Mouse (Mus musculus): ENCODE measurements around the gene Nploc4. TPM values are rescaled to one million over a fixed set of nuclear protein-coding genes. Genes with fewer than 3 reads are reported as not detected.

Gene Nploc4
- total and polyA plus RNA-seq, 2 experiments: 24.6 to 58.9 TPM

DNA sequence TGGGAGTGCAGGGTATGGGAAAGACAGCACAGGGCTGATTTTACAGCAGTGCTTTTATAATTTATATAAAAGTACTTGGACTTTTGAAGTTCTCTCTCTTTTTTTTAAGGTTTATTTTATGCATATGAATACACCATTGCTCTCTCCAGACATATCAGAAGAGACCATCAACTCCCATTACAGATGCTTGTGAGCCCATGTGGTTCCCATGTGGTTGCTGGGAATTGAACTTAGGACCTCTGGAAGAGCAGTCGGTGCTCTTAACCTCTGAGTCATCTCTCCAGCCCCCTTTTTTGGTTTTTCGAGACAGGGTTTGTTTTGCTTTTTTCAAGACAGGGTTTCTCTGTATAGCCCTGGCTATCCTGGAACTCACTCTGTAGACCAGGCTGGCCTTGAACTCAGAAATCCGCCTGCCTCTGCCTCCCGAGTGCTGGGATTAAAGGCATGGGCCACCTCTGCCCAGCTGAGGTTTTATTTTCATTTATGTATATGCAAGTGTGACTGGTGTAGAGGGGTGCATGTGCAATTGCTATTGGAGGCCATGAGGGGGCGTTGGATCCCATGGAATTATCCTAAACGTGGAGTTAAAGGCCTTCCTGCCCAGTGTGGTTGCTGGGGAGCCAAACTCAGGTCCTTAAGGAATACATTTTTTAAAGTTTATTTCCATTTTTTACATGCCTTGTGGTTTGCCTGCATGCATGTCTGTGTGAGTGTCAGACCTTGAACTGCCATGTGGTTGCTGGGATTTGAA is 21.5 kb upstream of the Nploc4 start:
- Histone ChIP-seq H3K9ac (ENCODE audit: low read depth, low read length) (peak overlapping the region; percentile 88), H3K27ac (replicated peaks; ENCODE audit: insufficient read depth, low read depth, low read length) (no peak overlapping the region)
- WGBS: 44% methylated on average over 6 of the region's 6 CpGs

DNA sequence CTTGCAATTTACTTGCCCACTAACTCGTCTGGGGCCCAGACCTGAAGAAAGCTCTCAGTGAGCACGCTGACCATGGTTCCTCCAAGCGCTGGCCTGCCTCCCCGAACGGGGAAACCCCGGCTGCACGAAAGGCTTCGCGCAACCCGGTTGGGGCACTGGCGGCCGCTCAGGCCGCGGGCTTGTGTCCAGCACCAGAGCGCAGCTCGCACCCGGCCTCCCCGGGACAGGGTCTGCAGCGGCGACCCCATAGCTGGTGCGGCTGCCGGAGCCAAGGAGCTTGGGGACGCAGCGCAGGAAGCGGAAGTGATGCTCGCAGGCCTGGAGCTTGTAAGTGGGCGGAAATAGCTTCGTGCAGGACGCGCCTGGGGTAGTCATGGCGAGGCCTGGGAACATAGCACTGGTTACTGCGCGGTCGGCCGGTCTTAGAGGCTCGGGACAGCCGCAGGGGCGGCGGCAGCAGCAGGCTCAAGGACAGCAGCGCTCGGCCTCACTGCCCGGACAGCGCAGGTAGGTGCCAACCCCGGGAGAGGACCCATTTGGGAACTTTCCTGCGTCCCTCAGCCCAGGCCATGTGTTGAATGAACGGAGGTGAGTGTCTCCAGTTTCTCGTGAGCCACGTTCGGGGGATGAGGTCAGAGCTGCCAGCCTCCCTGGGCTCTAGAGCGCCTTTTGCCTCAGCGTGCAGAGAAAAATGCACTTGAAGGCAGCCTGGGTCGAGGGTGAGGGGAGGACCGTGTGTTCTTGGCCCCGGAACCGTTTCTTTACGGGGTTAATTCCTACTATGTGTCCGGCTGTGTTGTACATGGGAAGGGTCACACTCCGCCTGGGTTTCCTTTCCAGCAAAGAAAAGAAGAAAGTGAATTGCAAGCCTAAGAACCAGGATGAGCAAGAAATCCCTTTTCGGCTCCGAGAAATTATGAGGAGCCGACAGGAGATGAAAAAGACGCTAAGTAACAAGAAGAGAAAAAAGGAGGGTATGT is 20.6 kb upstream of the Nploc4 start, which contains the start of the genes Oxld1 and Ccdc137:
Oxld1 (minus strand) TSS at position 297 of the 980 bp plus-strand sequence.
Ccdc137 (plus strand) TSS at position 344 of the 980 bp plus-strand sequence.
- Histone ChIP-seq H3K36me3 (ENCODE audit: control insufficient read depth, insufficient read depth, low read length) (no peaks in the 10 kb centered on the region), H3K4me3 (ENCODE audit: insufficient read depth, low read depth, low read length) (peak within 1 kb of the TSS; percentile 76), H3K9ac (ENCODE audit: low read depth, low read length) (peak within 1 kb of the TSS; percentile 88), H3K27ac (replicated peaks; ENCODE audit: insufficient read depth, low read depth, low read length) (peak within 1 kb of the TSS; percentile 74), H3K27me3 (ENCODE audit: control insufficient read depth, insufficient read depth, low read length) (no peaks in the 10 kb centered on the region), H3K4me1 (ENCODE audit: control insufficient read depth, insufficient read depth, low read length) (peaks cover 4% of the 10 kb centered on the region; the same call in 1 of the 2 replicates), H3K79me2 (ENCODE audit: control insufficient read depth, insufficient read depth, low read length) (0 out of 2 replicates have a peak, but pooled peaks cover 6% of the 10 kb centered on the region)
- peak; percentile 61; the same call in 1 of the 2 replicates for TF ChIP-seq POLR2A (IDR thresholded peaks at IDR 0.05; ENCODE audit: extremely low read depth, insufficient read depth, low read length)
- TF ChIP-seq CTCF (IDR thresholded peaks at IDR 0.05; ENCODE audit: low read depth, low read length): no peak
- peak; percentile 79 for DNase-seq (ENCODE audit: extremely low read depth, low read depth, low spot score)
- WGBS: 4% methylated on average over 62 of the region's 62 CpGs

More for the DNA sequence above, 21.5 kb upstream of the Nploc4 start:
- no peak for TF ChIP-seq POLR2A (IDR thresholded peaks at IDR 0.05; ENCODE audit: extremely low read depth, insufficient read depth, low read length)
- peak; percentile 57; the same call in 1 of the 2 replicates for TF ChIP-seq CTCF (IDR thresholded peaks at IDR 0.05; ENCODE audit: low read depth, low read length)
- Histone ChIP-seq H3K4me3 (ENCODE audit: insufficient read depth, low read depth, low read length) (no peak overlapping the region), H3K36me3 (ENCODE audit: control insufficient read depth, insufficient read depth, low read length) (no peaks in the 10 kb centered on the region), H3K4me1 (ENCODE audit: control insufficient read depth, insufficient read depth, low read length) (peaks cover 4% of the 10 kb centered on the region; the same call in 1 of the 2 replicates), H3K27me3 (ENCODE audit: control insufficient read depth, insufficient read depth, low read length) (no peaks in the 10 kb centered on the region), H3K79me2 (ENCODE audit: control insufficient read depth, insufficient read depth, low read length) (0 out of 2 replicates have a peak, but pooled peaks cover 6% of the 10 kb centered on the region)
- no peak for DNase-seq (ENCODE audit: extremely low read depth, low read depth, low spot score)

DNA sequence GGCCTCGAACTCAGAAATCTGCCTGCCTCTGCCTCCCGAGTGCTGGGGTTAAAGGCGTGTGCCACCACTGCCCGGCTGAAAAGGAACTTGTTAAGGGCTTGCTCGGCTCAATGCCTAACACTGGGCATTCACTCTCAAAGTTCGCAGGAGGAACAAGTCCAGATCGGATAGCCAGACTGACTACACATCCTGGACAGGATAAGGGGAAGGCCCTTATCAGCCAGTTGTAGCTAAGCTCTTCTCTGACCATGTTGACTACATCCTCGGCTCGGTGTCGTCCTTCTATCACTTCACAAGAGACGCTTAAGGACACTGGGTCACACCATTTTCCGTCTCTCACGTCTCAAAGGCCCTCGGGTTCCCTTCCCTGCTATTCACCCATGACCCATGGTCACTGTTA is 19.9 kb upstream of the Nploc4 start:
- TF ChIP-seq CTCF (IDR thresholded peaks at IDR 0.05; ENCODE audit: low read depth, low read length): no peak
- no peak for TF ChIP-seq POLR2A (IDR thresholded peaks at IDR 0.05; ENCODE audit: extremely low read depth, insufficient read depth, low read length)
- DNase-seq (ENCODE audit: extremely low read depth, low read depth, low spot score): peak; percentile 66
- WGBS: 5% methylated on average over 14 of the region's 14 CpGs
- Histone ChIP-seq H3K4me3 (ENCODE audit: insufficient read depth, low read depth, low read length) (peak overlapping the region; percentile 76), H3K27ac (replicated peaks; ENCODE audit: insufficient read depth, low read depth, low read length) (peak overlapping the region; percentile 74), H3K36me3 (ENCODE audit: control insufficient read depth, insufficient read depth, low read length) (no peaks in the 10 kb centered on the region), H3K9ac (ENCODE audit: low read depth, low read length) (peak overlapping the region; percentile 88), H3K4me1 (ENCODE audit: control insufficient read depth, insufficient read depth, low read length) (peaks cover 4% of the 10 kb centered on the region; the same call in 1 of the 2 replicates), H3K27me3 (ENCODE audit: control insufficient read depth, insufficient read depth, low read length) (no peaks in the 10 kb centered on the region), H3K79me2 (ENCODE audit: control insufficient read depth, insufficient read depth, low read length) (0 out of 2 replicates have a peak, but pooled peaks cover 6% of the 10 kb centered on the region)

DNA sequence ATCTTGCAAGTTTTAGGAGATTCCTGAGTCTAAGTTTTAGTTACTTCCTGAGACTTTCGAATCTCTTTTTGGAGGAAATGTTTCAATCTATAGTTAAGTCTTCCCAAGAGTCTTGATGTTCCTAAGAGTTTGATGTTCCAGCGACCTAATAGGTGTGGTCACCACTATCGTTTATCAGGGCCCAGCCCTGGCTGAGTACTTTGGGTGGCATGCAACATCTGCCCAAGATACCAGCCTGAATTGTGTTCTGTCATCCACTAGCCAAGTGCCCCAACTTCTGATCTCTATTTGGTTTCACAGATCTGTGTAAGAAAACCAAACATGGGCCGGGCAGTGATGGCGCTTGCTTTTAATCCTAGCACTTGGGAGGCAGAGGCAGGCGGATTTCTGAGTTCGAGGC is 17.9 kb upstream of the Nploc4 start:
- Histone ChIP-seq H3K4me3 (ENCODE audit: insufficient read depth, low read depth, low read length) (no peak overlapping the region), H3K36me3 (ENCODE audit: control insufficient read depth, insufficient read depth, low read length) (no peaks in the 10 kb centered on the region), H3K79me2 (ENCODE audit: control insufficient read depth, insufficient read depth, low read length) (0 out of 2 replicates have a peak, but pooled peaks cover 6% of the 10 kb centered on the region), H3K9ac (ENCODE audit: low read depth, low read length) (no peak overlapping the region), H3K4me1 (ENCODE audit: control insufficient read depth, insufficient read depth, low read length) (peaks cover 4% of the 10 kb centered on the region; the same call in 1 of the 2 replicates), H3K27me3 (ENCODE audit: control insufficient read depth, insufficient read depth, low read length) (no peaks in the 10 kb centered on the region), H3K27ac (replicated peaks; ENCODE audit: insufficient read depth, low read depth, low read length) (no peak overlapping the region)
- DNase-seq (ENCODE audit: extremely low read depth, low read depth, low spot score): no peak
- 97% methylated on average over 7 of the region's 7 CpGs for WGBS
- TF ChIP-seq POLR2A (IDR thresholded peaks at IDR 0.05; ENCODE audit: extremely low read depth, insufficient read depth, low read length) (no peak), CTCF (IDR thresholded peaks at IDR 0.05; ENCODE audit: low read depth, low read length) (no peak)

DNA sequence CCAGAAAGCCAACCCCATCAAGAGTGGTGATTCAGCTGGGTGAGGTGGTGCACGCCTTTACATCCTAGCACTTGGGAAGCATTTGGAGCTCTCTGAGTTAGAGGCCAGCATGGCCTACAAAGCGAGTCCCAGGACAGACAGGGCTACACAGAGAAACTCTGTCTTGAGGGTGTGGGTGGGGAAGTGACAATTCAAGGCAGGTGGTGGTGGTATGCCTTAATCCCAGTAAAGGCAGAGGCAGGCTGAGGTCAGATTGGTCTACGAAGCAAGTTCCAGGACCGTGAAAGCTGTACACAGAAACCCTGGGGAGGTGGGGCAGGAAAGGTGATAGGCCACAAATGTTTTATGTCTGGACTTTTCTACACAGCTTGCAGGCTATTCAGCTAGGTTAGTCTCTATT is 17.5 kb upstream of the Nploc4 start:
- WGBS: 94% methylated on average over 4 of the region's 4 CpGs
- no peak overlapping the region for H3K27ac ChIP-seq (replicated peaks; ENCODE audit: insufficient read depth, low read depth, low read length)

More for the DNA sequence above, 17.5 kb upstream of the Nploc4 start:
- DNase-seq (ENCODE audit: extremely low read depth, low read depth, low spot score): no peak
- Histone ChIP-seq H3K4me3 (ENCODE audit: insufficient read depth, low read depth, low read length) (no peak overlapping the region), H3K36me3 (ENCODE audit: control insufficient read depth, insufficient read depth, low read length) (no peaks in the 10 kb centered on the region), H3K4me1 (ENCODE audit: control insufficient read depth, insufficient read depth, low read length) (peaks cover 4% of the 10 kb centered on the region; the same call in 1 of the 2 replicates), H3K79me2 (ENCODE audit: control insufficient read depth, insufficient read depth, low read length) (0 out of 2 replicates have a peak, but pooled peaks cover 6% of the 10 kb centered on the region), H3K27me3 (ENCODE audit: control insufficient read depth, insufficient read depth, low read length) (no peaks in the 10 kb centered on the region), H3K9ac (ENCODE audit: low read depth, low read length) (no peak overlapping the region)
- TF ChIP-seq POLR2A (IDR thresholded peaks at IDR 0.05; ENCODE audit: extremely low read depth, insufficient read depth, low read length) (no peak), CTCF (IDR thresholded peaks at IDR 0.05; ENCODE audit: low read depth, low read length) (no peak)
